Mouse (Mus musculus): Measurements from ENCODE around the gene Nosip.

DNA sequence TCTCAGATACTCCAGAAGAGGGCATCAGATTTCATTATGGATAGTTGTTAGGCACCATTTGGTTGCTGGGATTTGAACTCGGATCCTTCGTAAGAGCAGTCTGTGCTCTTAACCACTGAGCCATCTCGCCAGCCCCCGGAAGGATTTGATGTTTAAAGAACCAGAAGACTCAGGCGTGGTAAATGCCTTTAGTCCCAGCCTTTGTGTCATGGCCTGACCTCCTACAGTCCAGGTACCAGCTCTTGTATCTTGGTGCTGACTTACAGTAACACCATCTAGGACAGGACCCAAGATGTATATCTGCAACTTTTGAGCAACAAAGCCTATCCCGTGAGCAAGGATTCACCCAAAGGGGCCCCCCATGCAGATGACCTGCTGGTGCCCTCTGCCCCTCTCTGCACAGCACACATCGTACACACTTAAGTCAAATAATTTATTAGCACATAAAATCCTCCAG is 62.9 kb downstream of the Nosip start:
- TF ChIP-seq POLR2A (IDR thresholded peaks at IDR 0.05; ENCODE audit: low read depth, low read length): no peak
- no peak for TF ChIP-seq CTCF (conservative IDR thresholded peaks at IDR 0.05; ENCODE audit: insufficient read depth, insufficient read length, low read depth, low read length)
